Mouse (Mus musculus): ENCODE measurements around the gene 4933415A04Rik.

- TF ChIP-seq EP300 (IDR thresholded peaks at IDR 0.05; ENCODE audit: low read depth) (no peak), CTCF (IDR thresholded peaks at IDR 0.05; ENCODE audit: low read depth) (no peak)
Measured at GRCm38 (mm10) chr11:43601440-43601839, 14.6 kb downstream of the 4933415A04Rik start, which contains the start of gene Fabp6.

Data from liver, embryonic 14.5 days (tissue).